Mouse (Mus musculus) cortical plate, adult 2 months (tissue): ENCODE results near the gene Heg1. TPM values are rescaled to one million over a fixed set of nuclear protein-coding genes. Genes with fewer than 3 reads are reported as not detected.

Experiments used
- H3K27ac ChIP-seq: fragments of 200-500 bp; 2 replicates; pipeline ENCODE4 v1.5.1; 2012; ENCODE audit warnings: low read length, control low read depth, inconsistent platforms; ENCODE audit not compliant: insufficient read depth
- H3K4me1 ChIP-seq: fragments of 200-500 bp; 2 replicates; pipeline ENCODE4 v1.6.1; 2011; ENCODE audit warnings: low read length; ENCODE audit not compliant: control insufficient read depth, insufficient read depth
- H3K4me3 ChIP-seq: fragments of 200-500 bp; 2 replicates; pipeline ENCODE4 v1.5.1; 2011; ENCODE audit warnings: mild to moderate bottlenecking, low read length, control low read depth; ENCODE audit not compliant: insufficient read depth
- CTCF ChIP-seq: fragments of 200-500 bp; IDR thresholded peaks from 2 replicates; pipeline ENCODE4 v1.5.1; 2011; ENCODE audit warnings: mild to moderate bottlenecking, control low read depth, low read length; ENCODE audit not compliant: insufficient read depth; ENCODE audit errors: extremely low read depth
- POLR2A ChIP-seq: fragments of 200-500 bp; IDR thresholded peaks from 2 replicates; pipeline ENCODE4 v1.6.1; 2011; ENCODE audit warnings: mild to moderate bottlenecking, low read length, control low read depth; ENCODE audit not compliant: insufficient read depth; ENCODE audit errors: extremely low read depth
- polyA plus RNA-seq: library from polyadenylated mRNA; depleted of rRNA; stranded (reverse); fragments of >200 nt; gene quantifications from 2 replicates; pipeline ENCODE4 v1.2.3, GENCODE M21; 2012

The Heg1 gene
- polyA plus RNA-seq, 1 experiment: 17.5 TPM

GRCm38 (mm10) chr16:33751152-33751551 lies 67.0 kb downstream of the Heg1 start:
- Histone ChIP-seq H3K4me3 (no peak overlapping the region), H3K27ac (no peak overlapping the region), H3K4me1 (no peaks in the 10 kb centered on the region; the same call in 1 of the 2 replicates)
- TF ChIP-seq CTCF (no peak), POLR2A (no peak)

- H3K4me3 ChIP-seq: no peak overlapping the region
- no peak for TF ChIP-seq CTCF
- no peak for TF ChIP-seq POLR2A
- H3K4me1 ChIP-seq: no peaks in the 10 kb centered on the region; the same call in 1 of the 2 replicates
- H3K27ac ChIP-seq: no peak overlapping the region
Observed at GRCm38 (mm10) chr16:33751590-33751989, 67.4 kb downstream of the Heg1 start.

- no peaks in the 10 kb centered on the region; the same call in 1 of the 2 replicates for H3K4me1 ChIP-seq
Observed at GRCm38 (mm10) chr16:33752904-33753578, 68.9 kb downstream of the Heg1 start.

GRCm38 (mm10) chr16:33755293-33755692 lies 71.1 kb downstream of the Heg1 start:
- Histone ChIP-seq H3K4me3 (no peak overlapping the region), H3K27ac (no peak overlapping the region), H3K4me1 (no peaks in the 10 kb centered on the region; the same call in 1 of the 2 replicates)
- TF ChIP-seq CTCF: no peak
- no peak for TF ChIP-seq POLR2A

More at GRCm38 (mm10) chr16:33752904-33753578, 68.9 kb downstream of the Heg1 start:
- Histone ChIP-seq H3K27ac (no peak overlapping the region), H3K4me3 (no peak overlapping the region)
- TF ChIP-seq CTCF: no peak

- Histone ChIP-seq H3K4me3 (no peak overlapping the region), H3K27ac (no peak overlapping the region), H3K4me1 (no peaks in the 10 kb centered on the region; the same call in 1 of the 2 replicates)
- TF ChIP-seq POLR2A: no peak
- no peak for TF ChIP-seq CTCF
Observed at GRCm38 (mm10) chr16:33755961-33756360, 71.8 kb downstream of the Heg1 start.

- no peak for TF ChIP-seq CTCF
- TF ChIP-seq POLR2A: no peak
- Histone ChIP-seq H3K4me3 (no peak overlapping the region), H3K27ac (no peak overlapping the region), H3K4me1 (no peaks in the 10 kb centered on the region; the same call in 1 of the 2 replicates)
Observed at GRCm38 (mm10) chr16:33756396-33756795, 72.2 kb downstream of the Heg1 start.

GRCm38 (mm10) chr16:33759207-33759606 lies 75.0 kb downstream of the Heg1 start:
- Histone ChIP-seq H3K27ac (no peak overlapping the region), H3K4me3 (no peak overlapping the region), H3K4me1 (no peaks in the 10 kb centered on the region; the same call in 1 of the 2 replicates)
- TF ChIP-seq CTCF: no peak
- TF ChIP-seq POLR2A: no peak

GRCm38 (mm10) chr16:33760542-33760941 lies 76.4 kb downstream of the Heg1 start:
- H3K27ac ChIP-seq: no peak overlapping the region
- no peak for TF ChIP-seq CTCF
- TF ChIP-seq POLR2A: no peak
- no peak overlapping the region for H3K4me3 ChIP-seq
- H3K4me1 ChIP-seq: no peaks in the 10 kb centered on the region; the same call in 1 of the 2 replicates

GRCm38 (mm10) chr16:33760996-33761395 lies 76.8 kb downstream of the Heg1 start:
- Histone ChIP-seq H3K27ac (no peak overlapping the region), H3K4me3 (no peak overlapping the region), H3K4me1 (no peaks in the 10 kb centered on the region; the same call in 1 of the 2 replicates)
- TF ChIP-seq POLR2A (no peak), CTCF (no peak)

- H3K4me3 ChIP-seq: no peak overlapping the region
- no peak for TF ChIP-seq POLR2A
- no peak for TF ChIP-seq CTCF
- peaks cover 2% of the 10 kb centered on the region; the same call in 1 of the 2 replicates for H3K4me1 ChIP-seq
- no peak overlapping the region for H3K27ac ChIP-seq
Observed at GRCm38 (mm10) chr16:33764501-33765193, 80.5 kb downstream of the Heg1 start.
